In genomic region chr1:182268317-182268716, GRCm38 (mm10) we compare ENCODE assay signal across 14 mouse cellular contexts. TPM values are rescaled to one million over a fixed set of nuclear protein-coding genes. Genes with fewer than 3 reads are reported as not detected.
DNase-seq lines count a peak whose midpoint lies in the region; ATAC-seq and TF ChIP-seq lines count a peak whose summit lies in the region.
"Had no signal": no experiment of that assay in that cellular context is flagged by ENCODE, and none has a peak within 500 bp of the region (broad histone marks: within the 10 kb centered on the region; RNA-seq: fewer than 3 reads in every experiment).

No protein-coding gene starts in this region.

- H3K36me3 ChIP-seq in forebrain, embryonic 15.5 days, result peaks cover 7% of the 10 kb centered on the region; the same call in 1 of the 2 replicates
- H3K36me3 ChIP-seq in stomach, embryonic 15.5 days, result no peaks in the 10 kb centered on the region
- H3K36me3 ChIP-seq in thymus, adult 2 months (ENCODE audit: control insufficient read depth, insufficient read depth, low read length), result no peaks in the 10 kb centered on the region
- no peaks in the 10 kb centered on the region for H3K36me3 ChIP-seq in lung, postnatal 0 days (ENCODE audit: insufficient read depth, low read length)

- 0 out of 2 replicates have a peak, but pooled peaks have one; percentile 35 for ATAC-seq in forebrain, embryonic 15.5 days (replicated peaks)
- peak; percentile 53; the same call in 1 of the 2 replicates for ATAC-seq in stomach, embryonic 15.5 days (ENCODE audit: insufficient read depth, low FRiP score, low read depth)
- ATAC-seq in lung, postnatal 0 days, result no peak

- H3K4me3 ChIP-seq in forebrain, embryonic 15.5 days, result no peak overlapping the region
- H3K4me3 ChIP-seq in stomach, embryonic 15.5 days (replicated peaks), result no peak overlapping the region
- H3K4me3 ChIP-seq in thymus, adult 2 months (ENCODE audit: control insufficient read depth, insufficient read depth, low read length), result no peak overlapping the region
- no peak overlapping the region for H3K4me3 ChIP-seq in lung, postnatal 0 days (ENCODE audit: low read depth, low read length)
- H3K4me3 ChIP-seq: erythroblast, embryonic 14.5 days; heart, embryonic 10.5 days; midbrain, embryonic 10.5 days had no signal

- no peak for TF ChIP-seq CTCF in thymus, adult 2 months (IDR thresholded peaks at IDR 0.05; ENCODE audit: borderline replicate concordance, control insufficient read depth, extremely low read depth, insufficient read depth, low read length, poor library complexity)
- no peak for TF ChIP-seq CTCF in lung, postnatal 0 days (IDR thresholded peaks at IDR 0.05)

- H3K9me3 ChIP-seq in forebrain, embryonic 15.5 days, result no peaks in the 10 kb centered on the region
- no peaks in the 10 kb centered on the region for H3K9me3 ChIP-seq in stomach, embryonic 15.5 days
- no peaks in the 10 kb centered on the region for H3K9me3 ChIP-seq in lung, postnatal 0 days (ENCODE audit: low read length)
- H3K9me3 ChIP-seq: heart, embryonic 10.5 days; midbrain, embryonic 10.5 days had no signal

- TF ChIP-seq EP300 in lung, postnatal 0 days (IDR thresholded peaks at IDR 0.05), result no peak

- H3K9ac ChIP-seq in forebrain, embryonic 15.5 days (replicated peaks), result no peak overlapping the region
- no peak overlapping the region for H3K9ac ChIP-seq in stomach, embryonic 15.5 days
- no peak overlapping the region for H3K9ac ChIP-seq in lung, postnatal 0 days (replicated peaks; ENCODE audit: low read depth)

- peaks cover 10% of the 10 kb centered on the region; the same call in 1 of the 2 replicates for H3K4me1 ChIP-seq in forebrain, embryonic 15.5 days
- H3K4me1 ChIP-seq in stomach, embryonic 15.5 days, result peaks cover under 1% of the 10 kb centered on the region; the same call in 1 of the 2 replicates
- no peaks in the 10 kb centered on the region for H3K4me1 ChIP-seq in thymus, adult 2 months (replicated peaks; ENCODE audit: control insufficient read depth, insufficient read depth, low read length)
- no peaks in the 10 kb centered on the region; the same call in 1 of the 2 replicates for H3K4me1 ChIP-seq in lung, postnatal 0 days (ENCODE audit: insufficient read depth, low read depth, low read length)
- H3K4me1 ChIP-seq: heart, embryonic 10.5 days had no signal

- WGBS in forebrain, embryonic 15.5 days, result 29% methylated on average over 4 of the region's 4 CpGs
- WGBS in large intestine, adult 2 months, result 34% methylated on average over 4 of the region's 4 CpGs
- WGBS in stomach, embryonic 15.5 days, result 62% methylated on average over 4 of the region's 4 CpGs
- 93% methylated on average over 4 of the region's 4 CpGs for WGBS in thymus, adult 2 months
- WGBS in lung, postnatal 0 days, result 57% methylated on average over 4 of the region's 4 CpGs

- H3K27ac ChIP-seq in forebrain, embryonic 15.5 days (replicated peaks), result no peak overlapping the region
- no peak overlapping the region for H3K27ac ChIP-seq in stomach, embryonic 15.5 days
- H3K27ac ChIP-seq in thymus, adult 2 months (ENCODE audit: control insufficient read depth, insufficient read depth, low read length), result no peak overlapping the region
- no peak overlapping the region for H3K27ac ChIP-seq in lung, postnatal 0 days (ENCODE audit: low read length)
- H3K27ac ChIP-seq: heart, embryonic 10.5 days; midbrain, embryonic 10.5 days had no signal

- no peak overlapping the region for H3K4me2 ChIP-seq in forebrain, embryonic 15.5 days (replicated peaks)
- H3K4me2 ChIP-seq in stomach, embryonic 15.5 days, result no peak overlapping the region
- no peak overlapping the region for H3K4me2 ChIP-seq in lung, postnatal 0 days (replicated peaks; ENCODE audit: low read depth, low read length)

- no peak for TF ChIP-seq POLR2A in thymus, adult 2 months (IDR thresholded peaks at IDR 0.05; ENCODE audit: control insufficient read depth, extremely low read depth, insufficient read depth, low read length, poor library complexity)

- DNase-seq in kidney, adult 8-10 months, result peak; percentile 86 to 93
- peak; percentile 57 for DNase-seq in large intestine, adult 2 months (ENCODE audit: low read depth, low spot score)
- DNase-seq in cerebellum, postnatal 25 days, result no peak
- DNase-seq in thymus, adult 2 months, result no peak
- no peak for DNase-seq in lung, postnatal 0 days (ENCODE audit: low spot score)
- DNase-seq: adrenal gland, postnatal 36 days; cerebellum, adult 11 months; gastrocnemius, postnatal 10 days; heart, postnatal 36 days had no signal

- H3K27me3 ChIP-seq in forebrain, embryonic 15.5 days, result no peaks in the 10 kb centered on the region
- no peaks in the 10 kb centered on the region for H3K27me3 ChIP-seq in stomach, embryonic 15.5 days (replicated peaks)
- no peaks in the 10 kb centered on the region for H3K27me3 ChIP-seq in thymus, adult 2 months (ENCODE audit: control insufficient read depth, insufficient read depth, low read length)
- H3K27me3 ChIP-seq in lung, postnatal 0 days (replicated peaks; ENCODE audit: insufficient read depth, low read length), result no peaks in the 10 kb centered on the region

RNA-seq across cellular contexts. Expression of gene Degs1, which starts 14.3 kb away (rescaled TPM):
- polyA plus RNA-seq in forebrain, embryonic 15.5 days (2015; fragmentation: Nextera tagmentation; extraction: Ambion mirVana), result 57.7 and 59.5 TPM in 2 replicates
- 22.7 and 25.3 TPM in 2 replicates for polyA plus RNA-seq in large intestine, adult 2 months (2012; rRNA removed)
- polyA plus RNA-seq in stomach, embryonic 15.5 days (2015; fragmentation: Nextera tagmentation; extraction: Ambion mirVana), result 139 and 147 TPM in 2 replicates
- polyA plus RNA-seq in thymus, adult 2 months (2012; rRNA removed), result 53.7 and 67.3 TPM in 2 replicates
- 194 and 219 TPM in 2 replicates for polyA plus RNA-seq in lung, postnatal 0 days (2015; fragmentation: Nextera tagmentation; extraction: Ambion mirVana)

Comparison
In these comparisons a context has a peak if more than half of its experiments do, and no peak if none do; other contexts are left out.
1. DNase-seq: peak in kidney, adult 8-10 months (2 of 2) and large intestine, adult 2 months (single experiment); none in cerebellum, postnatal 25 days (0 of 2), thymus, adult 2 months (single experiment) and lung, postnatal 0 days (single experiment).